Mouse (Mus musculus): ENCODE measurements around the gene Lrrc55. TPM values are rescaled to one million over a fixed set of nuclear protein-coding genes. Genes with fewer than 3 reads are reported as not detected.

Gene Lrrc55
- polyA plus RNA-seq, 1 experiment from 2014 or later = 0.33 TPM

- Histone ChIP-seq H3K9ac (ENCODE audit: low read length) (no peak overlapping the region), H3K4me2 (ENCODE audit: low read depth, low read length) (no peak overlapping the region), H3K4me1 (ENCODE audit: control insufficient read depth, insufficient read depth, low read length) (peaks cover 2% of the 10 kb centered on the region; the same call in 1 of the 2 replicates), H3K36me3 (ENCODE audit: control insufficient read depth, insufficient read depth) (no peaks in the 10 kb centered on the region), H3K27ac (ENCODE audit: low read length) (no peak overlapping the region), H3K9me3 (replicated peaks; ENCODE audit: control insufficient read depth, low read length) (no peaks in the 10 kb centered on the region), H3K4me3 (ENCODE audit: low read length) (no peak overlapping the region), H3K27me3 (ENCODE audit: control insufficient read depth, insufficient read depth, low read length) (no peaks in the 10 kb centered on the region)
- 62% methylated on average over 4 of the region's 4 CpGs for WGBS
- no peak for ATAC-seq (replicated peaks; ENCODE audit: extremely low read depth, insufficient read depth, low FRiP score)
Observed at GRCm38 (mm10) chr2:85160901-85161637, 35.9 kb downstream of the Lrrc55 start.

- Histone ChIP-seq H3K27ac (ENCODE audit: low read length) (no peak overlapping the region), H3K4me3 (ENCODE audit: low read length) (no peak overlapping the region), H3K9me3 (replicated peaks; ENCODE audit: control insufficient read depth, low read length) (no peaks in the 10 kb centered on the region), H3K9ac (ENCODE audit: low read length) (no peak overlapping the region), H3K4me1 (ENCODE audit: control insufficient read depth, insufficient read depth, low read length) (no peaks in the 10 kb centered on the region), H3K36me3 (ENCODE audit: control insufficient read depth, insufficient read depth) (no peaks in the 10 kb centered on the region), H3K27me3 (ENCODE audit: control insufficient read depth, insufficient read depth, low read length) (no peaks in the 10 kb centered on the region), H3K4me2 (ENCODE audit: low read depth, low read length) (no peak overlapping the region)
- WGBS = 77% methylated on average over 3 of the region's 3 CpGs
- ATAC-seq (replicated peaks; ENCODE audit: extremely low read depth, insufficient read depth, low FRiP score) = no peak
Observed at GRCm38 (mm10) chr2:85157382-85157781, 39.6 kb downstream of the Lrrc55 start.

DNA sequence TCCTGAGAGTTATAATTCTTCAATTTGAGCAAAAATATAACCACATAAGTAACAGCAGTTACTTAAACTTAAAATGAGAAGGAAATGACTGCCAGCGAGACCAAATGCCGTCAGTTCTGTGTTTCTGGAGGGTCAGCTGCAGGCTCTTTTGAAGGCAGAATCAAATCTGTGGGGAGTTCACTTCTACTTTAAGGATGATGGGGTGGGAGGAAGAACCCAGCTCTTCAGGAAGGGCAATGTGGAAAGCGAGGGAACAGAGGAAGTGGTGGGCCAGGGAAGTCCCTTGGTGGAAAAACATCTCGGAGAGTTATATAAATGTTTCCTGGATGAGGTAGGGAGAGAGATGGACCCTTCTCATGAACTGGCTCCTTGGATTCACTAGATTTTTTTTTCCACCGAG is 40.9 kb downstream of the Lrrc55 start:
- no peak for ATAC-seq (replicated peaks; ENCODE audit: extremely low read depth, insufficient read depth, low FRiP score)
- H3K9ac ChIP-seq (ENCODE audit: low read length) = no peak overlapping the region
- no peak overlapping the region for H3K27ac ChIP-seq (ENCODE audit: low read length)
- H3K36me3 ChIP-seq (ENCODE audit: control insufficient read depth, insufficient read depth) = no peaks in the 10 kb centered on the region
- no peak overlapping the region for H3K4me2 ChIP-seq (ENCODE audit: low read depth, low read length)
- no peaks in the 10 kb centered on the region for H3K27me3 ChIP-seq (ENCODE audit: control insufficient read depth, insufficient read depth, low read length)
- WGBS = 63% methylated on average over 5 of the region's 5 CpGs
- no peaks in the 10 kb centered on the region for H3K4me1 ChIP-seq (ENCODE audit: control insufficient read depth, insufficient read depth, low read length)
- no peaks in the 10 kb centered on the region for H3K9me3 ChIP-seq (replicated peaks; ENCODE audit: control insufficient read depth, low read length)
- H3K4me3 ChIP-seq (ENCODE audit: low read length) = no peak overlapping the region

DNA sequence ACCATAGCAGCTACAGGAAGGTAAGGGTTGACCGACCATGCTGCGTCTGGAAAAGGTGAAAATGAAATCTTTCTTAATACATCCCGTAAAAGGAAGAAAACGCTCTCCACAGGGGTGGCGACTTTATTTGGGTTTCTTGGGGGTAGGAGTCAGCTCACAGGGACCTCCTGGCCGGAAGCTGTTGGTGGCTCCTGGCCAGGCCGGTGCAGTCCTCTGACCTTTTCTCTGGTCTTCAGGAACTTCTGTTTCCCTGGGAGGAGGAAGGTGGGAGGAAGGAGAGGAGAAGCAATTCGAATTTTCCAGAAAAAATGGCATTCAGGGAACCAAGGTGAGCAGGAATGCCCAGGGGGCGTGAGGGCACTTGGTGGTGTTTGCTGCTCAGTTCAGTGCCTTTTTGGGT is 41.7 kb downstream of the Lrrc55 start:
- H3K27ac ChIP-seq (ENCODE audit: low read length) = no peak overlapping the region
- no peaks in the 10 kb centered on the region for H3K27me3 ChIP-seq (ENCODE audit: control insufficient read depth, insufficient read depth, low read length)
- no peaks in the 10 kb centered on the region for H3K9me3 ChIP-seq (replicated peaks; ENCODE audit: control insufficient read depth, low read length)
- H3K36me3 ChIP-seq (ENCODE audit: control insufficient read depth, insufficient read depth) = no peaks in the 10 kb centered on the region
- H3K9ac ChIP-seq (ENCODE audit: low read length) = no peak overlapping the region
- WGBS = 70% methylated on average over 9 of the region's 9 CpGs
- no peak for ATAC-seq (replicated peaks; ENCODE audit: extremely low read depth, insufficient read depth, low FRiP score)
- no peak overlapping the region for H3K4me3 ChIP-seq (ENCODE audit: low read length)
- H3K4me2 ChIP-seq (ENCODE audit: low read depth, low read length) = no peak overlapping the region
- H3K4me1 ChIP-seq (ENCODE audit: control insufficient read depth, insufficient read depth, low read length) = no peaks in the 10 kb centered on the region

- no peak for ATAC-seq (replicated peaks; ENCODE audit: extremely low read depth, insufficient read depth, low FRiP score)
Observed at GRCm38 (mm10) chr2:85151233-85151632, 45.8 kb downstream of the Lrrc55 start.

GRCm38 (mm10) chr2:85150373-85150772 is 46.6 kb downstream of the Lrrc55 start:
- WGBS = 65% methylated on average over 1 of the region's 1 CpGs
- Histone ChIP-seq H3K36me3 (ENCODE audit: control insufficient read depth, insufficient read depth) (no peaks in the 10 kb centered on the region), H3K4me2 (ENCODE audit: low read depth, low read length) (no peak overlapping the region), H3K4me3 (ENCODE audit: low read length) (no peak overlapping the region), H3K9me3 (replicated peaks; ENCODE audit: control insufficient read depth, low read length) (no peaks in the 10 kb centered on the region), H3K27me3 (ENCODE audit: control insufficient read depth, insufficient read depth, low read length) (no peaks in the 10 kb centered on the region), H3K4me1 (ENCODE audit: control insufficient read depth, insufficient read depth, low read length) (no peaks in the 10 kb centered on the region), H3K27ac (ENCODE audit: low read length) (no peak overlapping the region), H3K9ac (ENCODE audit: low read length) (no peak overlapping the region)
- ATAC-seq (replicated peaks; ENCODE audit: extremely low read depth, insufficient read depth, low FRiP score) = no peak

More at GRCm38 (mm10) chr2:85151233-85151632, 45.8 kb downstream of the Lrrc55 start:
- Histone ChIP-seq H3K27me3 (ENCODE audit: control insufficient read depth, insufficient read depth, low read length) (no peaks in the 10 kb centered on the region), H3K36me3 (ENCODE audit: control insufficient read depth, insufficient read depth) (no peaks in the 10 kb centered on the region), H3K4me3 (ENCODE audit: low read length) (no peak overlapping the region), H3K9ac (ENCODE audit: low read length) (no peak overlapping the region), H3K9me3 (replicated peaks; ENCODE audit: control insufficient read depth, low read length) (no peaks in the 10 kb centered on the region), H3K4me2 (ENCODE audit: low read depth, low read length) (no peak overlapping the region), H3K4me1 (ENCODE audit: control insufficient read depth, insufficient read depth, low read length) (no peaks in the 10 kb centered on the region), H3K27ac (ENCODE audit: low read length) (no peak overlapping the region)
- 64% methylated on average over 2 of the region's 2 CpGs for WGBS

- Histone ChIP-seq H3K36me3 (ENCODE audit: control insufficient read depth, insufficient read depth) (no peaks in the 10 kb centered on the region), H3K27ac (ENCODE audit: low read length) (no peak overlapping the region), H3K27me3 (ENCODE audit: control insufficient read depth, insufficient read depth, low read length) (no peaks in the 10 kb centered on the region), H3K9ac (ENCODE audit: low read length) (no peak overlapping the region), H3K4me1 (ENCODE audit: control insufficient read depth, insufficient read depth, low read length) (no peaks in the 10 kb centered on the region), H3K9me3 (replicated peaks; ENCODE audit: control insufficient read depth, low read length) (no peaks in the 10 kb centered on the region), H3K4me2 (ENCODE audit: low read depth, low read length) (no peak overlapping the region), H3K4me3 (ENCODE audit: low read length) (no peak overlapping the region)
- ATAC-seq (replicated peaks; ENCODE audit: extremely low read depth, insufficient read depth, low FRiP score) = no peak
- WGBS = 66% methylated on average over 2 of the region's 2 CpGs
Observed at GRCm38 (mm10) chr2:85147481-85147880, 49.5 kb downstream of the Lrrc55 start.

DNA sequence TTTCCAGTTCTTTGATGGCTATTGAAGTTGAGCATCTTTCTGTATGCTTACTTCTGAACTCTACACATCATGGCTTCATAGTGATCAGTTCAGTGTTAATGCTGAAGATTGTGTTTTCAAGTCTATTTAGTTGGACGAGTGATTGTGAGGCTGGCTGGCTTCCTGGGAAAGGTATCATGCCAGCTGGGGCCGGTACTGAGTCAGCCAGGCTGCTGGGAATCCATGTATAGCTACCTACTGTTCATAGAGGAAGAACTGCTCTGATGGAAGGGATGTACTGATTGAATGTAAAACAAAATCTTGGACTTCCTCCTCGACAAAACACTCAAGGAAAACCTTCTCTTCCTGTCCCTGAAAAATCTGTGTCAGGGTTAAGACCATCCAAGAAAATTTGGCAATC is 51.7 kb downstream of the Lrrc55 start:
- Histone ChIP-seq H3K4me1 (ENCODE audit: control insufficient read depth, insufficient read depth, low read length) (no peaks in the 10 kb centered on the region), H3K9me3 (replicated peaks; ENCODE audit: control insufficient read depth, low read length) (no peaks in the 10 kb centered on the region), H3K36me3 (ENCODE audit: control insufficient read depth, insufficient read depth) (no peaks in the 10 kb centered on the region), H3K4me3 (ENCODE audit: low read length) (no peak overlapping the region), H3K4me2 (ENCODE audit: low read depth, low read length) (no peak overlapping the region), H3K27me3 (ENCODE audit: control insufficient read depth, insufficient read depth, low read length) (no peaks in the 10 kb centered on the region), H3K9ac (ENCODE audit: low read length) (no peak overlapping the region), H3K27ac (ENCODE audit: low read length) (0 out of 2 replicates have a peak overlapping the region, but pooled peaks have one; percentile 11)
- WGBS = 49% methylated on average over 3 of the region's 3 CpGs
- no peak for ATAC-seq (replicated peaks; ENCODE audit: extremely low read depth, insufficient read depth, low FRiP score)

DNA sequence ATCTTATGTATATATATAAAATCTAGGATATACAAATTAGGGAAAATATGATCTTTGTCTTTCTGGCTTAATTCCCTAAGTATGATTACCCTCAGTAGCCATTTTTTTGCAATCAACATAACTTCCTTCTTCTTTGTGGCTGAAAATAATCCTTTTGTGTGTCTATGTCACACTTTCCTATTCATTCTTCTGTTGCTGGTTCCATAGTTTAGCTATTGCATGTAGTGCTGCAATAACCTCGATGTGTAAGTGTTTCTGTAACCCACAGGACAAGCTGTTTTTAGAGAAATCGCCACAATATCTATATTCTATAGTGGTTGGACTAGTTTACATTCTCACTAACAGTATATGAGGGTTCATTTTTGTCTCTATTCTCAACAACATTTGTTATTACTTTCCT is 52.1 kb downstream of the Lrrc55 start:
- WGBS = 73% methylated on average over 2 of the region's 2 CpGs
- Histone ChIP-seq H3K36me3 (ENCODE audit: control insufficient read depth, insufficient read depth) (no peaks in the 10 kb centered on the region), H3K27ac (ENCODE audit: low read length) (no peak overlapping the region), H3K4me3 (ENCODE audit: low read length) (no peak overlapping the region), H3K4me1 (ENCODE audit: control insufficient read depth, insufficient read depth, low read length) (no peaks in the 10 kb centered on the region), H3K4me2 (ENCODE audit: low read depth, low read length) (no peak overlapping the region), H3K9ac (ENCODE audit: low read length) (no peak overlapping the region), H3K9me3 (replicated peaks; ENCODE audit: control insufficient read depth, low read length) (no peaks in the 10 kb centered on the region), H3K27me3 (ENCODE audit: control insufficient read depth, insufficient read depth, low read length) (no peaks in the 10 kb centered on the region)
- ATAC-seq (replicated peaks; ENCODE audit: extremely low read depth, insufficient read depth, low FRiP score) = no peak

Data from heart, embryonic 16.5 days (tissue).